Mouse (Mus musculus) NIH3T3 (cell line): ENCODE measurements around the gene Pank2.
A peak's percentile ranks its signal among the peaks of the same experiment; 100 is the strongest.

Experiments
- DNase-seq: peaks from one replicate; pipeline ENCODE4 v3.0.0-alpha.2; 2012; ENCODE audit warnings: low read depth

Gene Pank2

GRCm38 (mm10) chr2:131262213-131262672 is at the start of gene Pank2:
Pank2 (plus strand) TSS chr2:131262495.
- peak; percentile 97 for DNase-seq

GRCm38 (mm10) chr2:131213773-131214172 is 48.5 kb upstream of the Pank2 start:
- no peak for DNase-seq

- no peak for DNase-seq
These were observed 46.1 kb upstream of the Pank2 start for GRCm38 (mm10) chr2:131215941-131216858.

GRCm38 (mm10) chr2:131220030-131220429 is 42.3 kb upstream of the Pank2 start:
- DNase-seq, result no peak

- no peak for DNase-seq
These were observed 40.3 kb upstream of the Pank2 start for GRCm38 (mm10) chr2:131221853-131222515.

- peak; percentile 28 for DNase-seq
These were observed 39.7 kb upstream of the Pank2 start for GRCm38 (mm10) chr2:131222562-131222961.

- DNase-seq, result no peak
These were observed 38.7 kb upstream of the Pank2 start for GRCm38 (mm10) chr2:131223569-131223968.

- no peak for DNase-seq
These were observed 37.1 kb upstream of the Pank2 start for GRCm38 (mm10) chr2:131225178-131225577.

- peak; percentile 32 for DNase-seq
These were observed 35.6 kb upstream of the Pank2 start for GRCm38 (mm10) chr2:131226669-131227068.

GRCm38 (mm10) chr2:131227243-131227642 is 35.1 kb upstream of the Pank2 start:
- no peak for DNase-seq

GRCm38 (mm10) chr2:131232558-131232957 is 29.7 kb upstream of the Pank2 start:
- no peak for DNase-seq

- peak; percentile 97 for DNase-seq
These were observed 28.8 kb upstream of the Pank2 start, which contains the start of gene Mavs for GRCm38 (mm10) chr2:131233307-131234126. Mavs (plus strand) TSS chr2:131234063.

- DNase-seq, result peak; percentile 37
These were observed 28.1 kb upstream of the Pank2 start for GRCm38 (mm10) chr2:131234127-131234650.

- peak; percentile 27 for DNase-seq
These were observed 27.2 kb upstream of the Pank2 start for GRCm38 (mm10) chr2:131234970-131235635.

GRCm38 (mm10) chr2:131242180-131242579 is 20.1 kb upstream of the Pank2 start:
- no peak for DNase-seq

- DNase-seq, result no peak
These were observed 19.4 kb upstream of the Pank2 start for GRCm38 (mm10) chr2:131242929-131243328.

GRCm38 (mm10) chr2:131253681-131254328 is 8.5 kb upstream of the Pank2 start:
- peak; percentile 89 for DNase-seq

GRCm38 (mm10) chr2:131254329-131254713 is 8.0 kb upstream of the Pank2 start:
- DNase-seq, result peak; percentile 36

- no peak for DNase-seq
These were observed 6.6 kb upstream of the Pank2 start for GRCm38 (mm10) chr2:131255738-131256137.

- no peak for DNase-seq
These were observed 3.6 kb upstream of the Pank2 start for GRCm38 (mm10) chr2:131258693-131259092.
